Mouse (Mus musculus): ENCODE measurements around the gene Cdc42ep1.

DNA sequence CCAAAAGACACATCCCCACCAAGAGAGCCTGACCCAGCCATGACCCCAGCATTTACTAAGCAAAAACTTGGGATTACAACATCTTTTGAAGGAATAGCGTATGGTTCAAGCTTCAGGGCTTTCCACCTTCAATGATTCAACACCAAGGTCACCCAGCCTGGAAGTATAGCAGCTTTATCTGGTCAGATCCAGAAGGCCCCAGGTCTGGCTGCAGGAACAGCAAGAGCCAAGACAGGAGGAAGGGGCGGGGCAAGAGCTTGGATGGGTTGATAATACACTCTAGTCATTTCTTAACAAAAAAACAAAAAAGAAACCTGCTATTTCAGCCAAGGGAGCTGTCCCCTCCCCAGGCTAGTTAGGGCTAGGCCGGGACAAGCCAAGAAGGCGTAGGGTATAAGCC lies 55.1 kb downstream of the Cdc42ep1 start:
- no peak for TF ChIP-seq POLR2A (IDR thresholded peaks at IDR 0.05; ENCODE audit: insufficient read depth, low read depth, low read length)
- TF ChIP-seq CTCF (IDR thresholded peaks at IDR 0.05; ENCODE audit: insufficient read depth, low read depth, low read length) = no peak

Measured in olfactory bulb, adult 2 months (tissue).